Mouse (Mus musculus): Measurements from ENCODE around the gene Samd14. TPM values are rescaled to one million over a fixed set of nuclear protein-coding genes. Genes with fewer than 3 reads are reported as not detected.

Samd14 gene
- polyA plus RNA-seq, 1 experiment from 2014 or later = 53.1 TPM

GRCm38 (mm10) chr11:95075197-95076040 is 65.7 kb downstream of the Samd14 start:
- Histone ChIP-seq H3K36me3 (ENCODE audit: control insufficient read depth, insufficient read depth, low read length) (no peaks in the 10 kb centered on the region), H3K27me3 (ENCODE audit: control insufficient read depth, insufficient read depth, low read length) (peaks cover 33% of the 10 kb centered on the region), H3K4me1 (ENCODE audit: control insufficient read depth, insufficient read depth, low read length) (0 out of 2 replicates have a peak, but pooled peaks cover 3% of the 10 kb centered on the region), H3K4me2 (ENCODE audit: low read depth) (peak overlapping the region; percentile 92), H3K9ac (ENCODE audit: low read length) (peak overlapping the region; percentile 19; the same call in 1 of the 2 replicates), H3K9me3 (ENCODE audit: control insufficient read depth, low read length) (no peaks in the 10 kb centered on the region), H3K4me3 (ENCODE audit: low read depth, low read length) (peak overlapping the region; percentile 53), H3K27ac (ENCODE audit: low read depth, low read length) (no peak overlapping the region)
- no peak for DNase-seq (ENCODE audit: low spot score)
- ATAC-seq (ENCODE audit: insufficient read depth, low FRiP score, low TSS enrichment) = no peak
- WGBS = 7% methylated on average over 19 of the region's 19 CpGs

Other genes starting within 250 kb of the Samd14 start
- not detected in 2 replicates for gene Tmem92, start 227.2 kb upstream of the Samd14 start, polyA plus RNA-seq (2014; fragmentation: Nextera tagmentation; extraction: Ambion mirVana)
- 111 and 128 TPM in 2 replicates for gene Col1a1, start 73.7 kb upstream of the Samd14 start, polyA plus RNA-seq (2014; fragmentation: Nextera tagmentation; extraction: Ambion mirVana)
- not detected in 2 replicates for gene Hils1, start 42.3 kb upstream of the Samd14 start, polyA plus RNA-seq (2014; fragmentation: Nextera tagmentation; extraction: Ambion mirVana)
- gene Sgca, start 33.6 kb upstream of the Samd14 start, polyA plus RNA-seq (2014; fragmentation: Nextera tagmentation; extraction: Ambion mirVana) = 1.9 and 2.2 TPM in 2 replicates
- gene Ppp1r9b, start 18.8 kb upstream of the Samd14 start, polyA plus RNA-seq (2014; fragmentation: Nextera tagmentation; extraction: Ambion mirVana) = 15.3 and 17.0 TPM in 2 replicates
- gene Pdk2, start 31.5 kb downstream of the Samd14 start, polyA plus RNA-seq (2014; fragmentation: Nextera tagmentation; extraction: Ambion mirVana) = 16.2 and 17.9 TPM in 2 replicates
- gene Itga3, start 66.9 kb downstream of the Samd14 start, polyA plus RNA-seq (2014; fragmentation: Nextera tagmentation; extraction: Ambion mirVana) = 4.9 and 5.2 TPM in 2 replicates
- 1.8 and 2.2 TPM in 2 replicates for gene Dlx3, start 110.2 kb downstream of the Samd14 start, polyA plus RNA-seq (2014; fragmentation: Nextera tagmentation; extraction: Ambion mirVana)
- gene Dlx4, start 136.4 kb downstream of the Samd14 start, polyA plus RNA-seq (2014; fragmentation: Nextera tagmentation; extraction: Ambion mirVana) = 0.11 TPM in 1 of 2 replicates, not detected in the other